Mouse (Mus musculus): Measurements from ENCODE around the gene Myh11. TPM values are rescaled to one million over a fixed set of nuclear protein-coding genes. Genes with fewer than 3 reads are reported as not detected.

Myh11 gene
- polyA plus RNA-seq, 1 experiment from 2014 or later, result 0.12 TPM

GRCm38 (mm10) chr16:14195427-14195826 is 95.7 kb downstream of the Myh11 start:
- no peak overlapping the region for H3K4me3 ChIP-seq (ENCODE audit: low read depth, low read length)
- H3K36me3 ChIP-seq (ENCODE audit: control insufficient read depth, insufficient read depth, low read length), result no peaks in the 10 kb centered on the region; the same call in 1 of the 2 replicates
- H3K4me2 ChIP-seq (ENCODE audit: low read depth, low read length, severe bottlenecking), result no peak overlapping the region
- no peak for ATAC-seq (replicated peaks; ENCODE audit: low FRiP score)
- no peak overlapping the region for H3K9ac ChIP-seq (ENCODE audit: low read length)
- H3K9me3 ChIP-seq (ENCODE audit: control insufficient read depth, low read length), result no peaks in the 10 kb centered on the region
- no peak overlapping the region for H3K27ac ChIP-seq (ENCODE audit: low read depth, low read length)
- H3K27me3 ChIP-seq (ENCODE audit: control insufficient read depth, insufficient read depth, low read length), result no peaks in the 10 kb centered on the region
- DNase-seq (ENCODE audit: low spot score), result peak; percentile 65
- 42% methylated on average over 1 of the region's 1 CpGs for WGBS
- no peaks in the 10 kb centered on the region for H3K4me1 ChIP-seq (replicated peaks; ENCODE audit: control insufficient read depth, insufficient read depth, low read length)

- Histone ChIP-seq H3K9me3 (ENCODE audit: control insufficient read depth, low read length) (no peaks in the 10 kb centered on the region), H3K36me3 (ENCODE audit: control insufficient read depth, insufficient read depth, low read length) (no peaks in the 10 kb centered on the region; the same call in 1 of the 2 replicates), H3K4me2 (ENCODE audit: low read depth, low read length, severe bottlenecking) (no peak overlapping the region), H3K4me1 (replicated peaks; ENCODE audit: control insufficient read depth, insufficient read depth, low read length) (no peaks in the 10 kb centered on the region), H3K27ac (ENCODE audit: low read depth, low read length) (no peak overlapping the region), H3K9ac (ENCODE audit: low read length) (no peak overlapping the region), H3K4me3 (ENCODE audit: low read depth, low read length) (no peak overlapping the region), H3K27me3 (ENCODE audit: control insufficient read depth, insufficient read depth, low read length) (no peaks in the 10 kb centered on the region)
- WGBS, result 63% methylated on average over 9 of the region's 9 CpGs
- ATAC-seq (replicated peaks; ENCODE audit: low FRiP score) (no peak), DNase-seq (ENCODE audit: low spot score) (no peak)
Measured at GRCm38 (mm10) chr16:14194164-14194950, 96.8 kb downstream of the Myh11 start.

GRCm38 (mm10) chr16:14185516-14185915 is 105.7 kb downstream of the Myh11 start:
- Histone ChIP-seq H3K4me1 (replicated peaks; ENCODE audit: control insufficient read depth, insufficient read depth, low read length) (no peaks in the 10 kb centered on the region), H3K27me3 (ENCODE audit: control insufficient read depth, insufficient read depth, low read length) (no peaks in the 10 kb centered on the region), H3K4me2 (ENCODE audit: low read depth, low read length, severe bottlenecking) (no peak overlapping the region), H3K9ac (ENCODE audit: low read length) (no peak overlapping the region), H3K4me3 (ENCODE audit: low read depth, low read length) (no peak overlapping the region), H3K27ac (ENCODE audit: low read depth, low read length) (no peak overlapping the region), H3K36me3 (ENCODE audit: control insufficient read depth, insufficient read depth, low read length) (peaks cover 24% of the 10 kb centered on the region), H3K9me3 (ENCODE audit: control insufficient read depth, low read length) (no peaks in the 10 kb centered on the region)
- WGBS, result 95% methylated on average over 5 of the region's 5 CpGs
- DNase-seq (ENCODE audit: low spot score) (no peak), ATAC-seq (replicated peaks; ENCODE audit: low FRiP score) (no peak)

GRCm38 (mm10) chr16:14183856-14184255 is 107.3 kb downstream of the Myh11 start:
- ATAC-seq (replicated peaks; ENCODE audit: low FRiP score), result no peak

GRCm38 (mm10) chr16:14182360-14182759 is 108.8 kb downstream of the Myh11 start:
- H3K9ac ChIP-seq (ENCODE audit: low read length), result no peak overlapping the region
- no peaks in the 10 kb centered on the region for H3K9me3 ChIP-seq (ENCODE audit: control insufficient read depth, low read length)
- WGBS, result 95% methylated on average over 5 of the region's 5 CpGs
- ATAC-seq (replicated peaks; ENCODE audit: low FRiP score) (no peak), DNase-seq (ENCODE audit: low spot score) (no peak)
- H3K4me3 ChIP-seq (ENCODE audit: low read depth, low read length), result no peak overlapping the region
- H3K36me3 ChIP-seq (ENCODE audit: control insufficient read depth, insufficient read depth, low read length), result peaks cover 29% of the 10 kb centered on the region
- H3K27me3 ChIP-seq (ENCODE audit: control insufficient read depth, insufficient read depth, low read length), result no peaks in the 10 kb centered on the region
- no peak overlapping the region for H3K27ac ChIP-seq (ENCODE audit: low read depth, low read length)
- no peaks in the 10 kb centered on the region for H3K4me1 ChIP-seq (replicated peaks; ENCODE audit: control insufficient read depth, insufficient read depth, low read length)
- H3K4me2 ChIP-seq (ENCODE audit: low read depth, low read length, severe bottlenecking), result no peak overlapping the region

More at GRCm38 (mm10) chr16:14183856-14184255, 107.3 kb downstream of the Myh11 start:
- Histone ChIP-seq H3K4me3 (ENCODE audit: low read depth, low read length) (no peak overlapping the region), H3K27me3 (ENCODE audit: control insufficient read depth, insufficient read depth, low read length) (no peaks in the 10 kb centered on the region), H3K9me3 (ENCODE audit: control insufficient read depth, low read length) (no peaks in the 10 kb centered on the region), H3K4me1 (replicated peaks; ENCODE audit: control insufficient read depth, insufficient read depth, low read length) (no peaks in the 10 kb centered on the region), H3K36me3 (ENCODE audit: control insufficient read depth, insufficient read depth, low read length) (peaks cover 28% of the 10 kb centered on the region), H3K4me2 (ENCODE audit: low read depth, low read length, severe bottlenecking) (no peak overlapping the region), H3K27ac (ENCODE audit: low read depth, low read length) (no peak overlapping the region), H3K9ac (ENCODE audit: low read length) (no peak overlapping the region)
- no peak for DNase-seq (ENCODE audit: low spot score)
- WGBS, result 89% methylated on average over 1 of the region's 1 CpGs

GRCm38 (mm10) chr16:14180163-14180733 is 110.9 kb downstream of the Myh11 start:
- DNase-seq (ENCODE audit: low spot score), result no peak
- no peak for ATAC-seq (replicated peaks; ENCODE audit: low FRiP score)
- no peak overlapping the region for H3K4me3 ChIP-seq (ENCODE audit: low read depth, low read length)
- no peaks in the 10 kb centered on the region for H3K27me3 ChIP-seq (ENCODE audit: control insufficient read depth, insufficient read depth, low read length)
- peaks cover 20% of the 10 kb centered on the region for H3K36me3 ChIP-seq (ENCODE audit: control insufficient read depth, insufficient read depth, low read length)
- H3K9ac ChIP-seq (ENCODE audit: low read length), result no peak overlapping the region
- WGBS, result 87% methylated on average over 6 of the region's 6 CpGs
- H3K4me1 ChIP-seq (replicated peaks; ENCODE audit: control insufficient read depth, insufficient read depth, low read length), result no peaks in the 10 kb centered on the region
- H3K4me2 ChIP-seq (ENCODE audit: low read depth, low read length, severe bottlenecking), result no peak overlapping the region
- H3K9me3 ChIP-seq (ENCODE audit: control insufficient read depth, low read length), result no peaks in the 10 kb centered on the region
- no peak overlapping the region for H3K27ac ChIP-seq (ENCODE audit: low read depth, low read length)

GRCm38 (mm10) chr16:14178041-14178440 is 113.1 kb downstream of the Myh11 start:
- Histone ChIP-seq H3K4me2 (ENCODE audit: low read depth, low read length, severe bottlenecking) (no peak overlapping the region), H3K4me1 (replicated peaks; ENCODE audit: control insufficient read depth, insufficient read depth, low read length) (no peaks in the 10 kb centered on the region), H3K9ac (ENCODE audit: low read length) (no peak overlapping the region), H3K27me3 (ENCODE audit: control insufficient read depth, insufficient read depth, low read length) (no peaks in the 10 kb centered on the region), H3K9me3 (ENCODE audit: control insufficient read depth, low read length) (no peaks in the 10 kb centered on the region), H3K36me3 (ENCODE audit: control insufficient read depth, insufficient read depth, low read length) (peaks cover 30% of the 10 kb centered on the region), H3K4me3 (ENCODE audit: low read depth, low read length) (no peak overlapping the region), H3K27ac (ENCODE audit: low read depth, low read length) (no peak overlapping the region)
- WGBS, result 82% methylated on average over 3 of the region's 3 CpGs
- no peak for DNase-seq (ENCODE audit: low spot score)
- no peak for ATAC-seq (replicated peaks; ENCODE audit: low FRiP score)

GRCm38 (mm10) chr16:14169706-14170105 is 121.5 kb downstream of the Myh11 start:
- no peak overlapping the region for H3K9ac ChIP-seq (ENCODE audit: low read length)
- peaks cover 18% of the 10 kb centered on the region for H3K36me3 ChIP-seq (ENCODE audit: control insufficient read depth, insufficient read depth, low read length)
- no peaks in the 10 kb centered on the region for H3K9me3 ChIP-seq (ENCODE audit: control insufficient read depth, low read length)

More at GRCm38 (mm10) chr16:14169706-14170105, 121.5 kb downstream of the Myh11 start:
- Histone ChIP-seq H3K27ac (ENCODE audit: low read depth, low read length) (no peak overlapping the region), H3K4me2 (ENCODE audit: low read depth, low read length, severe bottlenecking) (no peak overlapping the region), H3K4me3 (ENCODE audit: low read depth, low read length) (no peak overlapping the region), H3K27me3 (ENCODE audit: control insufficient read depth, insufficient read depth, low read length) (no peaks in the 10 kb centered on the region), H3K4me1 (replicated peaks; ENCODE audit: control insufficient read depth, insufficient read depth, low read length) (0 out of 2 replicates have a peak, but pooled peaks cover 5% of the 10 kb centered on the region)
- DNase-seq (ENCODE audit: low spot score) (no peak), ATAC-seq (replicated peaks; ENCODE audit: low FRiP score) (no peak)
- WGBS, result 97% methylated on average over 1 of the region's 1 CpGs
